21 mouse cellular contexts compared by ENCODE assay signal in genomic region chr15:77416655-77417333, GRCm38 (mm10). TPM values are rescaled to one million over a fixed set of nuclear protein-coding genes. Genes with fewer than 3 reads are reported as not detected.
DNase-seq lines count a peak whose midpoint lies in the region; ATAC-seq and TF ChIP-seq lines count a peak whose summit lies in the region.
"Not testable (repeated sequence)": the region's sequence is repeated elsewhere in the genome, so short reads cannot be mapped to it uniquely, and the experiment has no call there.
"Had no signal": no experiment of that assay in that cellular context is flagged by ENCODE, and none has a peak within 500 bp of the region (broad histone marks: within the 10 kb centered on the region; RNA-seq: fewer than 3 reads in every experiment).

No protein-coding gene starts in this region.

- CTCF ChIA-PET in Patski (lab: Charles Lee), result not testable (repeated sequence)

- not testable (repeated sequence) for H3K4me1 ChIP-seq in forebrain, postnatal 0 days (ENCODE audit: insufficient read depth); heart, postnatal 0 days (ENCODE audit: control insufficient read depth, insufficient read depth); hindbrain, postnatal 0 days (ENCODE audit: insufficient read depth, low read length); kidney, postnatal 0 days (replicated peaks; ENCODE audit: insufficient read depth, low read length); stomach, embryonic 16.5 days (ENCODE audit: control insufficient read depth, insufficient read depth, low read length)

- H3K27me3 ChIP-seq in Patski; forebrain, postnatal 0 days (ENCODE audit: insufficient read depth, low read length); heart, postnatal 0 days (ENCODE audit: control insufficient read depth, insufficient read depth, low read length); hindbrain, postnatal 0 days (ENCODE audit: insufficient read depth, low read length); kidney, postnatal 0 days (ENCODE audit: insufficient read depth, low read length); stomach, embryonic 16.5 days (ENCODE audit: control insufficient read depth, insufficient read depth, low read length): not testable (repeated sequence)

- not testable (repeated sequence) for H3K9me3 ChIP-seq in forebrain, postnatal 0 days (ENCODE audit: low read length); heart, postnatal 0 days (replicated peaks; ENCODE audit: control insufficient read depth, low read length); hindbrain, postnatal 0 days (ENCODE audit: low read length); kidney, postnatal 0 days (replicated peaks; ENCODE audit: low read length); stomach, embryonic 16.5 days (replicated peaks; ENCODE audit: control insufficient read depth, low read length)

- TF ChIP-seq EP300 in heart, postnatal 0 days (IDR thresholded peaks at IDR 0.05; ENCODE audit: low read depth), result not testable (repeated sequence)

- not testable (repeated sequence) for H3K4me2 ChIP-seq in forebrain, postnatal 0 days (ENCODE audit: low read depth); heart, postnatal 0 days (ENCODE audit: low read depth, low read length); hindbrain, postnatal 0 days (ENCODE audit: low read depth, low read length); kidney, postnatal 0 days (ENCODE audit: low read length); stomach, embryonic 16.5 days (ENCODE audit: low read depth, low read length)

- H3K36me3 ChIP-seq in forebrain, postnatal 0 days (ENCODE audit: insufficient read depth); heart, postnatal 0 days (replicated peaks; ENCODE audit: control insufficient read depth, insufficient read depth, low read length); hindbrain, postnatal 0 days (ENCODE audit: insufficient read depth, low read length); kidney, postnatal 0 days (ENCODE audit: insufficient read depth, low read length); stomach, embryonic 16.5 days (ENCODE audit: control insufficient read depth, insufficient read depth, low read length): not testable (repeated sequence)

- 33% methylated on average over 2 of the region's 10 CpGs for WGBS in forebrain, postnatal 0 days
- WGBS in heart, postnatal 0 days, result 32% methylated on average over 2 of the region's 10 CpGs
- 35% methylated on average over 2 of the region's 10 CpGs for WGBS in hindbrain, postnatal 0 days
- 32% methylated on average over 3 of the region's 10 CpGs for WGBS in kidney, postnatal 0 days
- WGBS in stomach, embryonic 16.5 days, result 33% methylated on average over 3 of the region's 10 CpGs

- not testable (repeated sequence) for H3K9ac ChIP-seq in forebrain, postnatal 0 days; heart, postnatal 0 days (replicated peaks; ENCODE audit: low read depth, low read length); hindbrain, postnatal 0 days (replicated peaks; ENCODE audit: low read length); kidney, postnatal 0 days (ENCODE audit: low read depth, low read length); stomach, embryonic 16.5 days (ENCODE audit: low read length)

- POLR2A ChIA-PET in Patski (lab: Charles Lee), result not testable (repeated sequence)

- not testable (repeated sequence) for TF ChIP-seq CTCF in Patski (IDR thresholded peaks at IDR 0.05); forebrain, postnatal 0 days (IDR thresholded peaks at IDR 0.05; ENCODE audit: low read depth); heart, postnatal 0 days (IDR thresholded peaks at IDR 0.05; ENCODE audit: low read depth); hindbrain, postnatal 0 days (IDR thresholded peaks at IDR 0.05; ENCODE audit: low read depth); kidney, postnatal 0 days (IDR thresholded peaks at IDR 0.05; ENCODE audit: low read depth)

- peak; percentile 11 for ATAC-seq in Patski
- ATAC-seq in forebrain, postnatal 0 days, result peak; percentile 77
- peak; percentile 38; the same call in 1 of the 2 replicates for ATAC-seq in heart, postnatal 0 days (ENCODE audit: insufficient read depth, low read depth)
- peak; percentile 75 for ATAC-seq in hindbrain, postnatal 0 days
- ATAC-seq in kidney, postnatal 0 days (replicated peaks; ENCODE audit: low FRiP score, low read depth), result peak; percentile 43; the same call in 1 of the 2 replicates
- ATAC-seq in megakaryocyte-erythroid progenitor cell, adult 5-6 weeks (replicated peaks; ENCODE audit: low FRiP score, low TSS enrichment, poor library complexity, severe bottlenecking), result peak; percentile 53; the same call in 1 of the 2 replicates
- peak; percentile 44; the same call in 1 of the 2 replicates for ATAC-seq in stomach, embryonic 16.5 days (ENCODE audit: insufficient read depth, low FRiP score)

- not testable (repeated sequence) for H3K4me3 ChIP-seq in forebrain, postnatal 0 days (ENCODE audit: low read depth, low read length); heart, postnatal 0 days (ENCODE audit: low read depth, low read length); hindbrain, postnatal 0 days (ENCODE audit: low read length); kidney, postnatal 0 days (replicated peaks; ENCODE audit: low read depth, low read length); stomach, embryonic 16.5 days (replicated peaks; ENCODE audit: low read length)

- DNase-seq in Patski (ENCODE audit: low read depth, low spot score); forebrain, postnatal 0 days; heart, postnatal 0 days (ENCODE audit: low spot score); hindbrain, postnatal 0 days (ENCODE audit: low spot score); kidney, postnatal 0 days (ENCODE audit: low spot score): not testable (repeated sequence)

- in situ Hi-C loops in Patski (cut with MboI; ENCODE audit: low pct_unique_long_range_greater_than_20kb), result loop anchor here (25.0 kb wide), 1 partner anchor 571 kb away; no protein-coding TSS in a partner anchor

- H3K27ac ChIP-seq in forebrain, postnatal 0 days (ENCODE audit: low read depth, low read length); heart, postnatal 0 days (ENCODE audit: low read depth); hindbrain, postnatal 0 days; kidney, postnatal 0 days; stomach, embryonic 16.5 days (ENCODE audit: low read length): not testable (repeated sequence)

RNA-seq across cellular contexts. Expression of gene Apol9a, which starts 5.9 kb away (rescaled TPM):
- polyA plus RNA-seq in Patski (2021), result 0.12 TPM
- total RNA-seq in forebrain, postnatal 0 days (2014; rRNA removed), result 6.6 TPM in 1 of 2 replicates, not detected in the other
- 0.55 and 0.99 TPM in 2 replicates for polyA plus RNA-seq in forebrain, postnatal 0 days (2015; fragmentation: Nextera tagmentation; extraction: Ambion mirVana)
- total RNA-seq in heart, postnatal 0 days (2014; rRNA removed; ENCODE audit: low replicate concordance), result 0.12 TPM in 1 of 2 replicates, not detected in the other
- 0.45 and 0.52 TPM in 2 replicates for polyA plus RNA-seq in heart, postnatal 0 days (2015; fragmentation: Nextera tagmentation; extraction: Ambion mirVana)
- total RNA-seq in hindbrain, postnatal 0 days (2014; rRNA removed), result 0.43 and 7.8 TPM in 2 replicates
- 1.0 and 1.2 TPM in 2 replicates for polyA plus RNA-seq in hindbrain, postnatal 0 days (2015; fragmentation: Nextera tagmentation; extraction: Ambion mirVana)
- 0.33 TPM in 1 of 2 replicates, not detected in the other for polyA plus RNA-seq in kidney, postnatal 0 days (2015; fragmentation: Nextera tagmentation; extraction: Ambion mirVana)
- not detected in 2 replicates for total RNA-seq in megakaryocyte-erythroid progenitor cell, adult 5-6 weeks (2014; fragmentation: Nextera tagmentation)
- 0.99 TPM in 1 of 2 replicates, not detected in the other for total RNA-seq in megakaryocyte-erythroid progenitor cell, adult 5-6 weeks (2017)
- polyA plus RNA-seq in stomach, embryonic 16.5 days (2015; fragmentation: Nextera tagmentation; extraction: Ambion mirVana), result not detected in 2 replicates
- total RNA-seq: CH12.LX; gastrocnemius, adult 18-20 months; gastrocnemius, postnatal 14 days had no signal
- polyA plus RNA-seq: embryonic facial prominence, embryonic 10.5 days; erythroblast, embryonic 14.5 days; forebrain, embryonic 11.5 days; hindbrain, embryonic 13.5 days had no signal

RNA-seq across cellular contexts. Expression of gene Apol7a, which starts 17.9 kb away (rescaled TPM):
- polyA plus RNA-seq in Patski (2021), result not detected
- not detected in 2 replicates for total RNA-seq in forebrain, postnatal 0 days (2014; rRNA removed)
- not detected in 2 replicates for polyA plus RNA-seq in forebrain, postnatal 0 days (2015; fragmentation: Nextera tagmentation; extraction: Ambion mirVana)
- 1.3 TPM in 1 of 2 replicates, not detected in the other for total RNA-seq in heart, postnatal 0 days (2014; rRNA removed; ENCODE audit: low replicate concordance)
- 0.20 and 0.27 TPM in 2 replicates for polyA plus RNA-seq in heart, postnatal 0 days (2015; fragmentation: Nextera tagmentation; extraction: Ambion mirVana)
- not detected in 2 replicates for total RNA-seq in hindbrain, postnatal 0 days (2014; rRNA removed)
- not detected in 2 replicates for polyA plus RNA-seq in hindbrain, postnatal 0 days (2015; fragmentation: Nextera tagmentation; extraction: Ambion mirVana)
- polyA plus RNA-seq in kidney, postnatal 0 days (2015; fragmentation: Nextera tagmentation; extraction: Ambion mirVana), result 0.09 and 0.13 TPM in 2 replicates
- not detected in 2 replicates for total RNA-seq in megakaryocyte-erythroid progenitor cell, adult 5-6 weeks (2014; fragmentation: Nextera tagmentation)
- total RNA-seq in megakaryocyte-erythroid progenitor cell, adult 5-6 weeks (2017), result not detected in 2 replicates
- polyA plus RNA-seq in stomach, embryonic 16.5 days (2015; fragmentation: Nextera tagmentation; extraction: Ambion mirVana), result 9.0 and 17.9 TPM in 2 replicates
- total RNA-seq: adrenal gland, postnatal 25 days; CH12.LX had no signal
- polyA plus RNA-seq: adrenal gland, adult 2 months; embryonic facial prominence, embryonic 10.5 days; erythroblast, embryonic 14.5 days; forebrain, embryonic 11.5 days; forebrain, embryonic 15.5 days; hindbrain, embryonic 13.5 days had no signal

RNA-seq across cellular contexts. Expression of gene Apol7b, which starts 30.5 kb away (rescaled TPM):
- polyA plus RNA-seq in Patski (2021), result not detected
- total RNA-seq in forebrain, postnatal 0 days (2014; rRNA removed), result not detected in 2 replicates
- polyA plus RNA-seq in forebrain, postnatal 0 days (2015; fragmentation: Nextera tagmentation; extraction: Ambion mirVana), result 0.13 TPM in 1 of 2 replicates, not detected in the other
- not detected in 2 replicates for total RNA-seq in heart, postnatal 0 days (2014; rRNA removed; ENCODE audit: low replicate concordance)
- not detected in 2 replicates for polyA plus RNA-seq in heart, postnatal 0 days (2015; fragmentation: Nextera tagmentation; extraction: Ambion mirVana)
- total RNA-seq in hindbrain, postnatal 0 days (2014; rRNA removed), result not detected in 2 replicates
- not detected in 2 replicates for polyA plus RNA-seq in hindbrain, postnatal 0 days (2015; fragmentation: Nextera tagmentation; extraction: Ambion mirVana)
- polyA plus RNA-seq in kidney, postnatal 0 days (2015; fragmentation: Nextera tagmentation; extraction: Ambion mirVana), result not detected in 2 replicates
- 2.3 TPM in 1 of 2 replicates, not detected in the other for total RNA-seq in megakaryocyte-erythroid progenitor cell, adult 5-6 weeks (2014; fragmentation: Nextera tagmentation)
- total RNA-seq in megakaryocyte-erythroid progenitor cell, adult 5-6 weeks (2017), result not detected in 2 replicates
- 0.19 TPM in 1 of 2 replicates, not detected in the other for polyA plus RNA-seq in stomach, embryonic 16.5 days (2015; fragmentation: Nextera tagmentation; extraction: Ambion mirVana)
- total RNA-seq: adrenal gland, adult 2 months; adrenal gland, postnatal 25 days; CH12.LX; heart, postnatal 4 days had no signal
- polyA plus RNA-seq: adrenal gland, adult 2 months; C2C12; embryonic facial prominence, embryonic 10.5 days; embryonic facial prominence, embryonic 14.5 days; erythroblast, embryonic 14.5 days; forebrain, embryonic 11.5 days; forebrain, embryonic 15.5 days; heart, embryonic 13.5 days; hindbrain, embryonic 13.5 days had no signal

Comparison
In these comparisons a context has a peak if more than half of its experiments do, and no peak if none do; other contexts are left out.
1. ATAC-seq: peak in every context shown above with its lines; median percentile 77 in forebrain, postnatal 0 days; 75 in hindbrain, postnatal 0 days; 53 in megakaryocyte-erythroid progenitor cell, adult 5-6 weeks; 44 in stomach, embryonic 16.5 days; 43 in kidney, postnatal 0 days; 38 in heart, postnatal 0 days; 11 in Patski.